Mouse (Mus musculus): ENCODE results near the gene Hcrtr2.

DNA sequence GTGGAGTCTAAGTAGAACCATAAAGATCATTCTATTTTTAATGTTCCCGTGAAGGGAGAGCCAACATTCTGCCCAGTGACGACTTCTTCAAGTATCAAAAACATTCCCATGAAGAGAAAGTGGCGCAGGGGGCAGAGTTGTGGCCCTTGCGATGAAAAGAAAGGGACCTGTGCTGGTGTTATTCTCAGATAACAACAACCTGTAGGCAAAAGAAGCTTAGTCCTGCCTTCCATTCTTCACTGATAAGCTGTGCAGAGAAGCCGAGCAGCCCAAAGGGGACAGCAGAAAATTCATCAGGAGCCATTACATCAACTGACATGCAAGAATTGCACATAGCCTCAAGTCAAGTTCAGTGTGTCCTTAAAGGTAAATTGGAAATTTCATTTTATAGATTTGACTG lies 85.7 kb downstream of the Hcrtr2 start:
- TF ChIP-seq CTCF (IDR thresholded peaks at IDR 0.05; ENCODE audit: low read depth) = no peak
- TF ChIP-seq EP300 (IDR thresholded peaks at IDR 0.05; ENCODE audit: low read depth) = peak; percentile 64; the same call in 1 of the 2 replicates
